Mouse (Mus musculus) hematopoietic stem cell, adult 5-6 weeks (primary cell): Measurements from ENCODE around the gene Rapgef3. TPM values are rescaled to one million over a fixed set of nuclear protein-coding genes. Genes with fewer than 3 reads are reported as not detected.

Source experiments
- ATAC-seq, 2 experiments: fragments of 125-278 bp in 1 of 2; replicated peaks in 1 of 2; 2 replicates each; pipeline ENCODE4 v1.8.0; 2016 to 2017; ENCODE audit warnings: inconsistent platforms in 2 of 2, mild to moderate bottlenecking in 2 of 2, moderate number of reproducible peaks in 2 of 2, low read depth in 1 of 2, moderate TSS enrichment in 1 of 2; ENCODE audit not compliant: low FRiP score in 2 of 2, poor library complexity in 2 of 2, severe bottlenecking in 2 of 2, insufficient read depth in 1 of 2, low TSS enrichment in 1 of 2
- total RNA-seq: library from RNA; stranded (forward); fragments of 172-1452, 232-1000 nt; gene quantifications from 2 replicates; pipeline ENCODE4 v1.2.3, GENCODE M21; 2017

Gene Rapgef3
- total RNA-seq, 1 experiment from 2014 or later = 18.2 TPM

DNA sequence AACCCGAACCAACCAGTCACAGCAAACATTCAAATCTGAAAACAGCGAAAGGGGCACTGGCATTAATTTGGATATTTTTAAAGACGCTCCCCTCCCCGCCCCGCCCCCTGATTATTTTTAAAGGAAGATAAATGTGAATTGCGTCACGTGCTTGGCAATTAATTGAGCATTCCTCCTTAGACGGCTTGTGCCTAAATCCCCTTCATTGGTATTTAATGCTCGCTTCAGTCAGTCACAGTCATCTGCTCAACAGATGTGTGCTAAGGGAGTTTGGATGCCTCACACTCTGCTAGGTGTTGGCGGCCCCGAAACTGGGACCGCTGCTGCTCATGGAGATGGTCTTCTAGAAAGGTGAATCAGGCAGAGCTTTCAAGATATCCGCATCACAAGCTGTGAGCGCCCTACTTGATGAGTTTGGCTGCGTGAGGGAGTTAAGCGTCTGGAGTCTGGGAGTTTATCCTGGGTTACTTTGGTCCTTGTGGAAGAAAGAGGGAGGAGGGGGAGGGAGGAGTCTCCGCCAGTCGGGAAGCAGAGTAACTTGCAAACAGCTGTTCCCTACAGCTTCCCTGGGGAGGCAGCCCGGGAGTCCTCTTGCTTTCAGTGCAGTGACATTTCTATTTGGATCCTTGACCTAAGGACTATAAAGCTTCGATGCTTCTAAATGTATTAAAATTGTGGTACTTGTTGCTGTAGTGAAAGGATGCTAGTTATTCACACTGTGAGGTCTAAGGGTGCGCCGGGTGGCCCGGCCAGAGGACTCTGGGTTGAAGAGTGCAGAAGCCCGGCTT, 14.4 kb upstream of the Rapgef3 start:
- ATAC-seq = no peak

GRCm38 (mm10) chr15:97780611-97781031, 12.8 kb upstream of the Rapgef3 start:
- ATAC-seq = no peak

DNA sequence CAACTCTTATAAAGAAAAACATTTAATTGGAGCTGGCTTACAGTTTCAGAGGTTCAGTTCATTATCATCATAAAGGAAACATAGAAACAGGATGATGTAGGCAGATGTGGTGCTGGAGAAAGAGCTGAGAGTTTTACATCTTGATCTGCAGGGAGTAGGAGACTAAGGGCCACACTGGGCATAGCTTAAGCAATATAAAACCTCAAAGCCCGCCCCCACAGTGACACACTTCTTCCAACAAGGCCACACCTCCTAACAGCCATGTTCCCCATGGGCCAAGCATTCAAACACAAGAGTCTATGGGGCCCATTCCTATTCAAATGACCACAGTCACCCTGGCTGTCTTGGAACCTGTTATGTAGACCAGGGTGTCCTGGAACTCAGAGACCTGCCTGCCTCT, 11.8 kb upstream of the Rapgef3 start:
- ATAC-seq = no peak

GRCm38 (mm10) chr15:97778311-97779098, 10.7 kb upstream of the Rapgef3 start, which contains the start of gene Slc48a1:
TSS of gene Slc48a1 (plus strand) at chr15:97778520.
- no peak for ATAC-seq

GRCm38 (mm10) chr15:97776919-97777318, 9.1 kb upstream of the Rapgef3 start:
- no peak for ATAC-seq

GRCm38 (mm10) chr15:97776514-97776913, 8.7 kb upstream of the Rapgef3 start:
- ATAC-seq = peak; percentile 71

GRCm38 (mm10) chr15:97773961-97774370, 6.2 kb upstream of the Rapgef3 start:
- ATAC-seq = no peak

DNA sequence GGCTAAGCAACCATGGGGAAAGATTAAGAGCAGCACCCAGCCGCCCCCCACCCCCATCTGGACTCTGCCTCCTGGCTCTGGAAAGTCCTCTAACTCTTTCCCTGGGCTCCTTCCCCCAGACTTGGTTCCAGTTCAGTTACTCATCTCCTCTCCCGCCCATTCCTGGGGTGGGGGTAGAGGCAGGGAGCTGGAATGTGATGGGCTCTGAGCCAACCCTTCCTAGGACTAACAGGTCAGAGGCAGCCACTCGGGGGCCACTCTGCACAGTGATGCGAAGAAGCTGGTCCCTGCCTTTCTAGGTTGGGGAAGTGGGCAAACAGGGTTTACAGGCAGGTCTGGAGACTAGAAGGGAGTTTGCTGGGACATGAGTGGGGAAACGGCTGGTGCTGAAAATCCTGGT, 5.3 kb upstream of the Rapgef3 start:
- no peak for ATAC-seq

GRCm38 (mm10) chr15:97770280-97770679, 2.5 kb upstream of the Rapgef3 start:
- no peak for ATAC-seq

DNA sequence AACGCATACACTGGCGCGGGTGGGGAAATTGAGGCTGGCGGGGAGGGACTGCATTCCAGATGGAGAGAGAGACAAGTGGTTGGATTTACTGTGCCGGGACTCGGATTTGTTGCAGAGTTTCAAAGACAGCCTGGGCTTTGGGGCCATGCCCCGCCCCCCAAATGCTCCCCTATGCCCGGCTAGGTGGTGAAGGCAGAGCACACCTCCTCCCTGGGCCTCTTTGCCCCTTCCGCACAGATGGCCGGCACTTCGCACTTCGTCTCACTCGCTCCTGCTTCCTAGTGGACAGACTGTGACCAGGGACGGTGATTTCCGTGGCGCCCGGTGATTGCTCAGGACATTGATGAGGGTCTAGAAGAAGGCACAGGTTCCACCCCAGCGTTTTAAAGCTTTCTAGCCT, 420 bp upstream of the Rapgef3 start:
- peak; percentile 24 to 33; a peak in 2 of 4 replicates for ATAC-seq

GRCm38 (mm10) chr15:97766594-97767279, 1.0 kb downstream of the Rapgef3 start:
- peak in 1 of 2 experiments; percentile 32; a peak in 1 of 4 replicates for ATAC-seq

DNA sequence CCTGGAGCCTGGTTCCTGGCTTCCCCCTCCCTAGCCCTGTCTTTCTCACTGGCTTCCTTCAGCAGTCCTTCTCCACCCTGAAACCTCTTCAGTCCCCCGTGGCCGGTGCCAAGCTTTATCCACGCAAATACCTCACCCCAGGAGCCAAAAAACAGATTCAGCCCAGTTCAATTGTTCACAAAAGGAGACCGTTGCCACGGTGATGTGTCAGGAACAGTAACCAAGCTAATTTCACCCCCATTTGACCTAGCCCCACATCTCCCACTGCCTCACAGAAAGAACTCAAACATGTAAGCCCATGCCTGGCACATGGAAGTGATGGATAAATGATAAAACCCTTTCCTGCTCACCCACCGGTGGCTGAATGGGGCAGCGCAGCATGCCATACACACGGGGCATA, 1.6 kb downstream of the Rapgef3 start:
- ATAC-seq = no peak

- no peak for ATAC-seq
Observed at GRCm38 (mm10) chr15:97765090-97765794, 2.5 kb downstream of the Rapgef3 start.

- no peak for ATAC-seq
Observed at GRCm38 (mm10) chr15:97764532-97764931, 3.2 kb downstream of the Rapgef3 start.

DNA sequence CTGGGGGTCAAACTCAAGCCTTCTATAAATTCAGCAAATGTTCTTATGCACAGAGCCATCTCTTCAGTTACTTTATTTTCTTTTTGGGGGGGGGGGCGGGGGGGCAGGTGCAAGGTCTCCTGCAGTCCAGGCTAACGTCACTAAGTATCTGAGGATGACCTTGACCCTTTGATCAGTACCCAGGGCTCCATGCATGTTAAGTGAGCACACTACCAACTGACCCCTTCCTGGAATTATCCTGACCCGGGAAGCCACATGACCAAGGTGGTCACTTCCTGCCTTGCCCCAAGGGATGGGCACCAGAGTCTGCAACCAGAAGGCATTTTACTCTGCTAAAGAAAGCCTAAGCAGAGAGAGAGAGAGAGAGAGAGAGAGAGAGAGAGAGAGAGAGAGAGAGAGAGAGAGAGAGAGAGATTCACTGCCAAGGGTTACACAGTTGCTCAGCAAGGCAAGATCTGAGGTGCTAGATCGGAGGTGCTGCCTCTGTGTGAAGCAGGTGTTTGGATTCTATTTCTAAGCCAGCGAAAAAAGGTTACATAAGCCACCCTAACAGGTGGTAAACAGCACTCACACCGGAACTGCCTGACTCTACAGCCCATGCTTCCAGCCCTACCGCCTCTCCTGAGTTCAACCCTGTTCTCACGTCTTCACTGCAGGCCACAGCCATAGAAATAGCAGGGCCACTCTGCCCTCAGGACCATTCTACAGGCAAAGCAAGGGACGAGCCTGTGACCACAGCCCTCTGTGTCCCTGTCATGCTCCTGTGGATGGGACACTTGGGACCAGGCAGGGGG, 4.3 kb downstream of the Rapgef3 start:
- no peak for ATAC-seq

- no peak for ATAC-seq
Observed at GRCm38 (mm10) chr15:97762733-97763132, 5.0 kb downstream of the Rapgef3 start.

DNA sequence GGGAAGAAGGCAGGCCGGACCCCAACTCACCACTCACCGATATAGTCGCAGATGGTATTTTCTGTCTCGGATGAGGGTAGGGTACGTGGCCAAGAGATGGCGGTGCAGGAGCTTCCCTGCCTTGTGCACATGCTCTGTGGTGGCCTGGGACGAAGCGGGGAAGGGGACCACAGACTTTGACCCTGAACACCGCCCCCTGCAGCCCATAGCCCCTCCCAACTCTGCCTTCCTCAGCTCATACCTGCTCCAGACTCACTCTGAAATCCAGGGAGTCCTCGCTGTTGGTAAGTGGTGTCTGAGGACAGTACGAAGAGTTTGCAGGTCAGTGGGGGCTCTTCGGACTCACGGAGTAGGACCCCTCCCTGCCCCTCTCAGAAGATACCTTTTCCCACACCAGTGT, 6.3 kb downstream of the Rapgef3 start:
- no peak for ATAC-seq
